Mouse (Mus musculus): ENCODE measurements around the gene Rtel1. TPM values are rescaled to one million over a fixed set of nuclear protein-coding genes. Genes with fewer than 3 reads are reported as not detected.

The Rtel1 gene
- polyA plus RNA-seq, 1 experiment = 6.1 TPM

DNA sequence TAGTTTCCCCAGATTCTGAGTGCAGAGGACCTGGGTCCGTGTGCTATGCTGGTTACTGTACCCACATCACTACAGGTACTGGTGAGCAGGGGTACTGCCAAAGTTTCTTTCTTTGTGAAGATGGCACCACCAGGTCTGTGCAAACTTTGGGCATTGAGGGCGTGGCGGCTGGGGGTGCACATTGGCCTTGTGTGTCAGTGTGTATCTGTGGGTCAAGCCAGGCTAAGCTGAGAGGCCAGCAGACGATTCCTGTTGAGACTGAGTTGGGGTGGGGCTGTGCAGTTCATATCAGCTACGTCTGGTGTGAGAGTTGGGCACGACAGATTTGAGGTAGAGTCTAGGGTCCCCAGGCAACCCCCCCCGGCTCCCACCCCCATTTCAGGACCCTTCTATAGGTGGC lies 64.9 kb downstream of the Rtel1 start:
- no peak for TF ChIP-seq FLI1 (IDR thresholded peaks at IDR 0.05; ENCODE audit: low read length)
- no peak for TF ChIP-seq GATA1 (IDR thresholded peaks at IDR 0.05; ENCODE audit: borderline replicate concordance, low read length)
- no peaks in the 10 kb centered on the region for H3K27me3 ChIP-seq (replicated peaks)
- no peak overlapping the region for H3K4me3 ChIP-seq (replicated peaks)
- no peaks in the 10 kb centered on the region for H3K9me3 ChIP-seq
- H3K36me3 ChIP-seq (replicated peaks; ENCODE audit: low read length) = peaks cover 83% of the 10 kb centered on the region
- H3K4me1 ChIP-seq = no peaks in the 10 kb centered on the region

DNA sequence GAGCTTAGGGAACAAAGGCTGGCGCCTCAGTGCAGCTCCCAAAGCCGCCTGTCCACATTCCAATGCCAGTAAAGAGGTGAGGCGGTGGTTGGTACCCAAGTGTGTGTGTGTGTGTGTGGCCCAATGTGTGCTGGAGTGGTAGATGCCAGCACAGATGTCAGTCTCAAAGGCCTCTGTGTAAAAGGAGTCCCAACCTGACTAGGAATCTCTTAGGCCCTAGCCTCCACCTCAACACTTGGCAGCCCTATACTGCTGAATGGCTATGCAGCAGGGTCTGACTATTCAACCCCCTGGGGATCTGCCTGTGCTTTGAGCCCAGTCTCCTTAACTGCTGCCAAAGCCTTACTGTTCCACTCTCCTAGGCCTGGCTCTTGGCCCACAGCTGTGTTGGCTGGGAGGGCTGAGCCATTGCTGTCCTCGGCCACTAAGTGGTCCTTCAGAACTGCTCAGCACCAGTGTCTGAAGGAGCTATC lies 65.4 kb downstream of the Rtel1 start:
- Histone ChIP-seq H3K9me3 (no peaks in the 10 kb centered on the region), H3K4me3 (replicated peaks) (no peak overlapping the region), H3K36me3 (replicated peaks; ENCODE audit: low read length) (peaks cover 78% of the 10 kb centered on the region), H3K4me1 (no peaks in the 10 kb centered on the region), H3K27me3 (replicated peaks) (no peaks in the 10 kb centered on the region)
- TF ChIP-seq GATA1 (IDR thresholded peaks at IDR 0.05; ENCODE audit: borderline replicate concordance, low read length) (no peak), FLI1 (IDR thresholded peaks at IDR 0.05; ENCODE audit: low read length) (no peak)

GRCm38 (mm10) chr2:181385885-181386284 lies 66.3 kb downstream of the Rtel1 start:
- no peaks in the 10 kb centered on the region for H3K4me1 ChIP-seq
- no peak for TF ChIP-seq FLI1 (IDR thresholded peaks at IDR 0.05; ENCODE audit: low read length)
- TF ChIP-seq GATA1 (IDR thresholded peaks at IDR 0.05; ENCODE audit: borderline replicate concordance, low read length) = no peak
- H3K9me3 ChIP-seq = no peaks in the 10 kb centered on the region
- H3K36me3 ChIP-seq (replicated peaks; ENCODE audit: low read length) = peaks cover 74% of the 10 kb centered on the region
- no peaks in the 10 kb centered on the region for H3K27me3 ChIP-seq (replicated peaks)
- H3K4me3 ChIP-seq (replicated peaks) = no peak overlapping the region

DNA sequence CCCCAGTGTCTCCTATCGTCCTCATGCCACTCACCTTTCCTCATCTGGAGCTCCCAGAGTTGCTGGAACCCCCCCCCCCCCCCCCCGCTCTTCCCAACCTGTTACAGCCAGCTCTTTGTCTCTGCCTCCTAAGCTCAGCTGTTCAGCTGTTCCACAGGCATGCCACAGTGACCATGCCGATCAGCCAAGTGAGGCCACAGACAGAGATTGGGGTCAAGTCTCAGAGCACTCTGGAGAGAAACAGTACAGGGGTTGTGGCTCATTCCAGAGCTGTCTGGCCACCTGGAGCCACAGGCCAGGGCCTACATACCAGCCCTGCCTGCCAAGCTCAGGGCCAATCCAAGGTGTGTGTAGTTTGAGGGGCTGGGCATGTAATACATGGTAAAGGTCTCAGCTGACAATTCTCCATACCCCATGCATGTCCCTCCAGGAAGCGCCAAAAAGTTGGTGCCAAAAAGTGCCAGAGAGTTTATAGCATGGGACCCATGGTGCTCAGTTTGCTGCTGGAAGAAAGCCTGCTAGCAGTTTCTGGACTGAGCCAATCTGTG lies 67.2 kb downstream of the Rtel1 start:
- no peaks in the 10 kb centered on the region for H3K9me3 ChIP-seq
- TF ChIP-seq GATA1 (IDR thresholded peaks at IDR 0.05; ENCODE audit: borderline replicate concordance, low read length) = no peak
- no peak for TF ChIP-seq FLI1 (IDR thresholded peaks at IDR 0.05; ENCODE audit: low read length)
- H3K4me1 ChIP-seq = peaks cover 3% of the 10 kb centered on the region; the same call in 1 of the 2 replicates
- no peak overlapping the region for H3K4me3 ChIP-seq (replicated peaks)
- H3K36me3 ChIP-seq (replicated peaks; ENCODE audit: low read length) = peaks cover 74% of the 10 kb centered on the region
- H3K27me3 ChIP-seq (replicated peaks) = no peaks in the 10 kb centered on the region

GRCm38 (mm10) chr2:181390136-181390870 lies 70.8 kb downstream of the Rtel1 start:
- no peaks in the 10 kb centered on the region for H3K9me3 ChIP-seq
- H3K4me3 ChIP-seq (replicated peaks) = no peak overlapping the region
- TF ChIP-seq GATA1 (IDR thresholded peaks at IDR 0.05; ENCODE audit: borderline replicate concordance, low read length) = no peak
- no peak for TF ChIP-seq FLI1 (IDR thresholded peaks at IDR 0.05; ENCODE audit: low read length)
- peaks cover 6% of the 10 kb centered on the region; the same call in 1 of the 2 replicates for H3K4me1 ChIP-seq
- H3K36me3 ChIP-seq (replicated peaks; ENCODE audit: low read length) = peaks cover 53% of the 10 kb centered on the region
- peaks cover 7% of the 10 kb centered on the region for H3K27me3 ChIP-seq (replicated peaks)

GRCm38 (mm10) chr2:181391022-181391421 lies 71.5 kb downstream of the Rtel1 start:
- H3K9me3 ChIP-seq = no peaks in the 10 kb centered on the region
- peaks cover 46% of the 10 kb centered on the region for H3K36me3 ChIP-seq (replicated peaks; ENCODE audit: low read length)
- TF ChIP-seq FLI1 (IDR thresholded peaks at IDR 0.05; ENCODE audit: low read length) (no peak), GATA1 (IDR thresholded peaks at IDR 0.05; ENCODE audit: borderline replicate concordance, low read length) (no peak)
- peaks cover 6% of the 10 kb centered on the region; the same call in 1 of the 2 replicates for H3K4me1 ChIP-seq
- peaks cover 12% of the 10 kb centered on the region for H3K27me3 ChIP-seq (replicated peaks)
- no peak overlapping the region for H3K4me3 ChIP-seq (replicated peaks)

DNA sequence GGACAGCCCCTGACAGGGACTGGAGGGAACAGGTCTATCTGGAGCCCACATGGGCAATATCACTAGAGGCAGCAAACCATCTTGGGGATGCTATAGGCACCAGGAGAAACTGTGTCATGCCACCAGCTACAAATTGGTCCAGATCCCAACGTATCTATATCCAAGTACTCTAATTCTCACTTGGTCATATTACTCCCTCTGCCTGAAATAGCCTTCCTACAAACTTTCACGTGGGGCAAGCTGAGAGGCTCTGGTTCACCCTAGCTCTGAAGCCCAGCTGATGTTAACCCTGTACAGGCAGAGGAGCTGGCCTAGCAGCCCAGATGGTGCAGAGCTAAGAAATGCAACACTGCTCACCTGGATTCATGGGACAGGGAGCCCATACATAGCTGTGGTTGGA lies 72.0 kb downstream of the Rtel1 start:
- H3K4me3 ChIP-seq (replicated peaks) = no peak overlapping the region
- H3K9me3 ChIP-seq = no peaks in the 10 kb centered on the region
- peaks cover 6% of the 10 kb centered on the region; the same call in 1 of the 2 replicates for H3K4me1 ChIP-seq
- TF ChIP-seq FLI1 (IDR thresholded peaks at IDR 0.05; ENCODE audit: low read length) = no peak
- TF ChIP-seq GATA1 (IDR thresholded peaks at IDR 0.05; ENCODE audit: borderline replicate concordance, low read length) = no peak
- H3K36me3 ChIP-seq (replicated peaks; ENCODE audit: low read length) = peaks cover 40% of the 10 kb centered on the region
- peaks cover 12% of the 10 kb centered on the region for H3K27me3 ChIP-seq (replicated peaks)

DNA sequence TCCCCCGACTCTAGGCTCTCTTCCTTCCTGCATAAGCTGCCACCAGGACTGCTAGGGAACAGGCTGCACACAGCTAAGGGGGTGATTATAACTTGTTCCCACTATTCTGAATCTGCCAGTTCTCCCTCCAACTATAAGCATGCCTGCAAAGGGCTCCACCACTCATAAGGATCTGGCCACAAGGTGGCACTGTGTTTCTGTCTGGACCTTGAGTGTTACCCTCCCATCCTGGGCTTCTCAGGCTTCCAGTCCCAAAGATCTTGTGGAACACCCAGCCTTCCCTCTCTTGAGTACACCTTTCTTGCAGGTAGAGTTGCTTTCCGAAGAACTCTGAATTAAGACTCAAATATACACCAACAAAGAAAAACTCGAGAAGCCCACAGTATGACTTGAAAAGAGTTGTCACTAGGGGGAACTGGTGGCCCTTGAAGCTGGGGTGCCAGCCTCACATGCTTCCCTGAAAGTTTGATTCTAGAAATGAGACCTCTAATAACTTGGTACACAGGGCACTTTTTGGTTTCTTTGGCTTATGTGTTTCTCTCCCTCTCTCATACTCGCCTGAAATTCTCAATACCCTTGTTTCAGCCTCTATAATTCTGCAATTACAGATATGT lies 73.2 kb downstream of the Rtel1 start:
- no peaks in the 10 kb centered on the region for H3K9me3 ChIP-seq
- H3K36me3 ChIP-seq (replicated peaks; ENCODE audit: low read length) = peaks cover 29% of the 10 kb centered on the region
- peaks cover 11% of the 10 kb centered on the region; the same call in 1 of the 2 replicates for H3K4me1 ChIP-seq
- TF ChIP-seq GATA1 (IDR thresholded peaks at IDR 0.05; ENCODE audit: borderline replicate concordance, low read length) (no peak), FLI1 (IDR thresholded peaks at IDR 0.05; ENCODE audit: low read length) (no peak)
- H3K4me3 ChIP-seq (replicated peaks) = no peak overlapping the region
- H3K27me3 ChIP-seq (replicated peaks) = peaks cover 15% of the 10 kb centered on the region

GRCm38 (mm10) chr2:181394086-181394485 lies 74.5 kb downstream of the Rtel1 start:
- no peaks in the 10 kb centered on the region for H3K9me3 ChIP-seq
- peaks cover 17% of the 10 kb centered on the region for H3K27me3 ChIP-seq (replicated peaks)
- H3K4me1 ChIP-seq = peaks cover 14% of the 10 kb centered on the region; the same call in 1 of the 2 replicates
- TF ChIP-seq FLI1 (IDR thresholded peaks at IDR 0.05; ENCODE audit: low read length) (no peak), GATA1 (IDR thresholded peaks at IDR 0.05; ENCODE audit: borderline replicate concordance, low read length) (no peak)
- no peak overlapping the region for H3K4me3 ChIP-seq (replicated peaks)
- peaks cover 28% of the 10 kb centered on the region for H3K36me3 ChIP-seq (replicated peaks; ENCODE audit: low read length)

Measured in megakaryocyte, embryonic 14.5 days (primary cell).